Mouse (Mus musculus): ENCODE measurements around the gene A730015C16Rik.

Gene A730015C16Rik

GRCm38 (mm10) chr4:108830698-108831097 is 17.7 kb downstream of the A730015C16Rik start:
- no peak for DNase-seq (ENCODE audit: low read depth, low spot score)

GRCm38 (mm10) chr4:108826643-108827042 is 21.8 kb downstream of the A730015C16Rik start:
- no peak for DNase-seq (ENCODE audit: low read depth, low spot score)

- DNase-seq (ENCODE audit: low read depth, low spot score), result no peak
These were observed 22.3 kb downstream of the A730015C16Rik start for GRCm38 (mm10) chr4:108826096-108826495.

- no peak for DNase-seq (ENCODE audit: low read depth, low spot score)
These were observed 22.7 kb downstream of the A730015C16Rik start for GRCm38 (mm10) chr4:108825677-108826076.

GRCm38 (mm10) chr4:108811550-108811949 is 36.9 kb downstream of the A730015C16Rik start:
- DNase-seq (ENCODE audit: low read depth, low spot score), result no peak

GRCm38 (mm10) chr4:108811142-108811541 is 37.3 kb downstream of the A730015C16Rik start:
- no peak for DNase-seq (ENCODE audit: low read depth, low spot score)

GRCm38 (mm10) chr4:108803535-108803934 is 44.9 kb downstream of the A730015C16Rik start:
- DNase-seq (ENCODE audit: low read depth, low spot score), result no peak

- DNase-seq (ENCODE audit: low read depth, low spot score), result peak; percentile 41
These were observed 50.2 kb downstream of the A730015C16Rik start for GRCm38 (mm10) chr4:108798083-108798830.

Measured in forelimb bud, embryonic 11.5 days (tissue).